Mouse (Mus musculus) hindbrain, embryonic 14.5 days (tissue): ENCODE data around the gene Gm5795. TPM values are rescaled to one million over a fixed set of nuclear protein-coding genes. Genes with fewer than 3 reads are reported as not detected.
A peak's percentile ranks its signal among the peaks of the same experiment; 100 is the strongest.
"Not testable (repeated sequence)": the region's sequence is repeated elsewhere in the genome, so short reads cannot be mapped to it uniquely, and the experiment has no call there.

Source experiments
- ATAC-seq: fragments of 200-750 bp; cut with Nextera tagmentation; 2 replicates; pipeline ENCODE4 v1.8.0; 2017; ENCODE audit warnings: moderate number of reproducible peaks, mild to moderate bottlenecking, moderate TSS enrichment, moderate library complexity; ENCODE audit not compliant: low FRiP score
- DNase-seq: peaks from one replicate; pipeline ENCODE4 v3.0.0-alpha.2; 2015; ENCODE audit warnings: low spot score
- H3K27ac ChIP-seq: fragments of 300-500 bp; sonication (generic); 2 replicates; pipeline ENCODE4 v1.5.1; 2014; ENCODE audit warnings: mild to moderate bottlenecking, moderate library complexity
- H3K27me3 ChIP-seq: fragments of 300-500 bp; sonication (generic); 2 replicates; pipeline ENCODE4 v1.6.1; 2014; ENCODE audit warnings: mild to moderate bottlenecking, low read length, mixed read lengths; ENCODE audit not compliant: control insufficient read depth, insufficient read depth
- H3K36me3 ChIP-seq: fragments of 300-500 bp; sonication (generic); replicated peaks from 2 replicates; pipeline ENCODE4 v1.6.1; 2014; ENCODE audit not compliant: control insufficient read depth, insufficient read depth
- H3K4me1 ChIP-seq: fragments of 300-500 bp; sonication (generic); replicated peaks from 2 replicates; pipeline ENCODE4 v1.6.1; 2014; ENCODE audit warnings: antibody characterized with exemption, low read length, mixed read lengths; ENCODE audit not compliant: control insufficient read depth, insufficient read depth
- H3K4me2 ChIP-seq: fragments of 300-500 bp; sonication (generic); replicated peaks from 2 replicates; pipeline ENCODE4 v1.6.1; 2014; ENCODE audit warnings: mild to moderate bottlenecking, moderate library complexity
- H3K4me3 ChIP-seq: fragments of 300-500 bp; sonication (generic); replicated peaks from 2 replicates; pipeline ENCODE4 v1.5.1; 2014; ENCODE audit warnings: mild to moderate bottlenecking, low read length
- H3K9ac ChIP-seq: fragments of 300-500 bp; sonication (generic); 2 replicates; pipeline ENCODE4 v1.6.1; 2014
- H3K9me3 ChIP-seq: fragments of 300-500 bp; sonication (generic); 2 replicates; pipeline ENCODE4 v1.6.1; 2016; ENCODE audit warnings: low read length; ENCODE audit not compliant: control insufficient read depth
- WGBS: fragments of 180-500 bp; shearing (Covaris S2); extraction: QIAGEN DNeasy Blood & Tissue Kit; methylation state at CpG from one replicate; pipeline ENCODE4 v1.1.7; 2014; 5-methylcytosine and 5-hydroxymethylcytosine counted together
- polyA plus RNA-seq: library from polyadenylated mRNA; unstranded; fragments of >200 nt; fragmentation: Nextera tagmentation; extraction: Ambion mirVana; gene quantifications from 2 replicates; pipeline ENCODE4 v1.2.1, GENCODE M21; 2014

Gm5795 gene
- 0.37 TPM in 1 of 2 replicates, not detected in the other for polyA plus RNA-seq

- H3K4me1 ChIP-seq, DNase-seq, ATAC-seq, H3K9me3 ChIP-seq, H3K4me2 ChIP-seq, H3K4me3 ChIP-seq, H3K27ac ChIP-seq, H3K9ac ChIP-seq, H3K27me3 ChIP-seq, H3K36me3 ChIP-seq: not testable (repeated sequence)
- no CpG with 5 or more reads among the region's 2 CpGs for WGBS
Measured at GRCm38 (mm10) chr14:3187955-3188354, at the start of gene Gm5795. Gene Gm5795, plus strand, starts transcription at chr14:3188255.

DNA sequence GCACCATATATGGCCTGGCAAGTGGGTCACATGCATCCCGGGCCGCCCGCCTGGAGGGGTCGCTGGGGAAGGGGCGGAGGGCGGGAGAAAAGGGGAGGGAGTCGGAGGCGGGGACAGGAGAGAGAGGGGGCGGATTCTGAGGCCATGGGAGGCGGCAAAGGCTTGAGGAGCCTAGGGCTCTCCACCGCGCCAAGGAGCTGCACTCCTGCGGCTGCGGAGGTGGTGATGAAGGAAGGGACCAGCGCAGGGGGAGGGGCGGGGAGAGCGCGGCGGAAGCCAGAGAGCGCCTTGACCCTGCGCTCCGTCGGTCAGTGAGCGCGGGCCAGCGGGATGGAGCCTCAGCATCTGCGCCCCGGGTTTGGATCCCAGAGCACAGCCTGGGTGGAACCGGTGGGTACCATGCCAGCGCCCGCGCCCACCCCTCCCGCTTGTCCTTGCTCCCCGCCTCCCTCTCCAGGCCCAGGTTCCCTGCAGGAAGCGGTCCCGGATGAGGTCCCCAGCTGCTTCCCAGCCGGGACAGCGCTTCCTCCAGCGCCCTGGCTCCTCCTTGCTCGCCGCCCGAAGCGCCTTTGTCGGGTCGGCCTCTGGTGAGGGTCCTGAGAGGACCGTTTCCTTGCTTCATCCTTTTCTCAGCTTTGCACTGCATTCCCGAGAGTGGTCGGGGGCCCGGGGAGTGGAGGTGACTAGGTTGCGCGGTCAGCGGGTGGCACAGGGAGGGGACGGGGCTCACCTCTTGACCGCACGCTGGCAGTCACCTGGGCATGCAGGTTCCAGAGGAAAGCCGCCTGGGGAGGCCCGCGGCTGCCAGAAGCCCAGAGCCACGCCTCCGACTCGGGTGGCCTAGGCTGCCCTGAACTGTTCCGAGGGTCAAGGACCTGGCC lies 20.5 kb downstream of the Gm5795 start, which contains the start of gene D830030K20Rik:
Gene D830030K20Rik, plus strand, starts transcription at position 217 of the 881 bp plus-strand sequence.
- H3K27ac ChIP-seq, H3K4me1 ChIP-seq, ATAC-seq, H3K27me3 ChIP-seq, H3K36me3 ChIP-seq, H3K9me3 ChIP-seq: not testable (repeated sequence)
- under 1% methylated on average over 19 of the region's 62 CpGs for WGBS
- Histone ChIP-seq H3K4me3 (peak within 1 kb of the TSS; percentile 46), H3K4me2 (peak within 1 kb of the TSS; percentile 60), H3K9ac (peak within 1 kb of the TSS; percentile 69)
- peak; percentile 17 for DNase-seq

DNA sequence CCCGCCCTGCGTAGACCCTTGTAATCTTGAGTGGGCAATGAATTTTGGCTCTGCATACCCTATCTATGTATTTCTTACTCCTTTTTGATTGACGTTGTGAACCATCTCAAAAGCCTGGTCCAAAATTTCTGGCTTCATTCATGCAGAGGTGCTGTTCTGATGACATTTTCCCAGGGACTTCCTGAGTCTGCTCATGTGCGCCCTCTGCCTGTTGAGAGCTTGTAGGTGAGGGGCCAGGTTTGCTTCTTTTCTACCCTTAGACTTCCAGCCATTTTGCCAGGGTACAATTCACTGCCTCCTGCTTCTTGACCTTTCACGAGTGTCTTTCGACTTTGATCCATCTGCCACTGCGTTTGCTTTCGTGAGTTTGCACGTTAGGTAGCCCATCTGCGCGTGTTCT lies 21.3 kb downstream of the Gm5795 start:
- 11% methylated on average over 9 of the region's 11 CpGs for WGBS
- not testable (repeated sequence) for ATAC-seq
- peak overlapping the region; percentile 18; the same call in 1 of the 2 replicates for H3K4me2 ChIP-seq

More for the DNA sequence above, 21.3 kb downstream of the Gm5795 start:
- not testable (repeated sequence) for H3K27ac ChIP-seq, H3K9me3 ChIP-seq, H3K9ac ChIP-seq, H3K4me1 ChIP-seq, H3K36me3 ChIP-seq, H3K4me3 ChIP-seq, H3K27me3 ChIP-seq
- peak; percentile 45 for DNase-seq

Other genes with a start within 250 kb of the Gm5795 start
- gene Gm2888, start 158.3 kb upstream of the Gm5795 start, polyA plus RNA-seq = not detected in 2 replicates
- gene Gm2897, start 139.0 kb upstream of the Gm5795 start, polyA plus RNA-seq = 13.9 and 15.2 TPM in 2 replicates
- 0.16 and 0.27 TPM in 2 replicates for gene Gm10340, start 54.3 kb upstream of the Gm5795 start, polyA plus RNA-seq
- 27.3 and 28.4 TPM in 2 replicates for gene D830030K20Rik, start 20.2 kb downstream of the Gm5795 start, polyA plus RNA-seq
- gene Gm2956, start 144.4 kb downstream of the Gm5795 start, polyA plus RNA-seq = 0.58 TPM in 1 of 2 replicates, not detected in the other
- gene Gm10413, start 206.8 kb downstream of the Gm5795 start, polyA plus RNA-seq = not detected in 2 replicates
- gene Gm10409, start 224.4 kb downstream of the Gm5795 start, polyA plus RNA-seq = 21.5 and 21.7 TPM in 2 replicates
- 9.0 and 12.1 TPM in 2 replicates for gene Gm3005, start 239.8 kb downstream of the Gm5795 start, polyA plus RNA-seq